Mouse (Mus musculus): ENCODE data around the gene Crtac1.

The Crtac1 gene

DNA sequence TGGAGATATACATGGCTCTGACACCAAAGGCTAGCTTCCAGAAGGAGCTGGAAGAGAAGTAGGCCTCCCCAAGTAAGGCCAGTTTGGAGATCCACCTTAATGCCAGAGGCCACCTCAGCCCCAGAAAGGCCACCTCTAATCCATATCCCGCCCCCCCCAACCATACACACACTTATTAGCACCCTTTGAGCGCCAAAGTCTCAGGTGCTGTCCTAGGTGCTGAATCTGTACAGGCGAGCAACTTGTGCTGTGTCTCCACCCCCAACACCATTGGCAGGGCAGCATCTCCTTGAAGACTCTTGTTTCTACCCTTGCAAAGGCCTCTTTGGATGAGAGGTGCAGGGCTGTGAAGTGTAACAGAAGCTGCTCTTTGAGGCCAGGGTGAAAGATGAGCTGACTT, 6.4 kb downstream of the Crtac1 start:
- DNase-seq (ENCODE audit: low read depth, low spot score) = peak; percentile 68

DNA sequence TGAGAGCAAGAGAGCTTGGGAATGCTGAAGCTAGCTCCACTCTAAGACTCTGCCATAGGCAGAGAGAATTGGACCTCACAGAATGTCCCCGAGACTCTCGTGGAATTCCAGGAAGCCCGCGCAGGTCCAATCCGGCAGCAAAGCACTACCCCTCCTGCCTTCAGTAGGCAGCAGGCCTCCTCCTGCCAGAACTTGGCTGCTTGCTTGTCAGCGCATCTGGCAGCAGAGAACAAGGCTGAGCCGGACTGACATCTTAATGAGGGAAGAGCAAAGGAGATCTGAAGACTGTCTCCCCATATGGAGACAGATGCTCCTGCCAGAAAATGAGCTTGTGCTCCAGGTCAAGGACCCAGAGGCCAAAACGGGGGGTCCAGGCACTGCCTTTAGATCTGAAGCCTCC, 16.5 kb downstream of the Crtac1 start:
- no peak for DNase-seq (ENCODE audit: low read depth, low spot score)

DNA sequence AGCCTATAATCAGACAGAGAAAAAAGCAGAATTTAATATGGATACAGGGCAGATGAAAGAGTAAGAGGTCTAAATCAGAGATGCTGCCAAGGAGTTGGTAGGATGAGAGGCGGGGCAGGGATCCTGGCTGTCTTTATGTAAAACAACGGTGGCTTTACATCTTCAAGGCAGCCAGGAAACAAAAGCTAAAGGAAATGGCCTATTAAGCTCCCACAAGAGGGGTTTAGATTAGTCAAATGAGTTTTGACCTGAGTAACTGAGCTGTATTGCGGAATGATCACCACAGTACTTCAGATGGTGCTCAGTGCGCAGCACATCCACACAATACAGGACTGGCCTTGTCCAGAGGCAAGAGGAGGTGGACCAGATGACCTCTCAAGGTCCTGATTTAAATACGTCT, 21.7 kb downstream of the Crtac1 start:
- DNase-seq (ENCODE audit: low read depth, low spot score) = peak; percentile 95

DNA sequence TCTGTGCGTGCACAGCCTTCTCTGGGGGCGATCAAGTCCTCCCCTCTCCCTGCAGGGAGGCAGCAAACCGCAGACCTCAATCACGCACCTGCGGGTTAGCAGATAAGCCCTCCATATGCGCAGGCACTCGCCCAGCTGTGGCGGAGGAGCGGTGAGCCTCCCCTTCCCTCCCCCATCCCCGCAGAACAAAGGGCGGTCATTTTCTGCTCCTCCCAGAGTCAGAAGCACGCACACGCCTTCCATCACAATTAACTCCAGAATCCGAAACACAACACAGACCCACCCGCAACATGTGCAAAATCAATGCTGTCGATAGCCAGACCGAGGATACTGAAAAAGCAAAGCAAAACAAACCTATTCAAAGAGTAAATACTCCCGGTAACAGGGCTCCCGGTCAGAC, 22.4 kb downstream of the Crtac1 start:
- peak; percentile 74 for DNase-seq (ENCODE audit: low read depth, low spot score)

- no peak for DNase-seq (ENCODE audit: low read depth, low spot score)
Observed at GRCm38 (mm10) chr19:42404364-42404763, 27.2 kb downstream of the Crtac1 start.

DNA sequence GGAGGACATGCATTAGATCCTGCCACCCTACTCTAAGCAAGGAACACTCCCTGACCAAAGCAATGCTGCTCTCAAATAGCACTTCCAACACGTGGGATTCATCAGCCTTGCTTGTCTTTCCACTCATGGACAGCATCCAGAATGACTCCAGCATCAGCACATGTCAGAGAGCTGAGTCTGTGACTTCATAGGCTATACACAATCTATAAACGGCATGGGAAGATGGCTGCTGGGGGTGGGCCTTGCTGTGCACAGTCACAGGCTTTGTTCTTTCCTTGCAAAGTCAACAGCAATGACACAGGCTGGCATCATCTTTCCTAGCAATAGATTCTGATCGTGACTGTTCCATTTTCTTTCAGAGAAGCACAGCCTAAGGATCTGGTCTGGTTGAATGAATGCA, 31.6 kb downstream of the Crtac1 start:
- no peak for DNase-seq (ENCODE audit: low read depth, low spot score)

DNA sequence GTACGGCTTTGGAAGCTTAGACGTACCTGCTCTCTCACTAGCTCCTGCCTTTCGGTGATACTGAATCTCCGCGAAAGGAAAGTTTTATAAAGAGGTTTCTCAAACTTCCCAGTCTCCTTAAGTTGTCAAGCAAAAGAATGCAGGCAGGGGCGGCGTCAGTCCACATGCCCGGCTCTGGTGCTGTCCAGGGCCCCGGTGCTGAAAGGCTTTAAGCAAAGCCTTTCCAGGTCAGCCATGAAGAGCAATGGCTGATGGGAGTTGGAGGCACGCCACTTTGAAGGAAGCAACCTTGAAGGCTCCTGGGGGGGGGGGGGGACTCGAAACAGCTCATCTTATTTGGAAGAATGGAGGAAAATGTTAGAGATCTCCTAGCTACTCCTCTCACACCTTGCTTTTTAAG, 34.3 kb downstream of the Crtac1 start:
- no peak for DNase-seq (ENCODE audit: low read depth, low spot score)

GRCm38 (mm10) chr19:42394848-42395534, 36.6 kb downstream of the Crtac1 start:
- no peak for DNase-seq (ENCODE audit: low read depth, low spot score)

DNA sequence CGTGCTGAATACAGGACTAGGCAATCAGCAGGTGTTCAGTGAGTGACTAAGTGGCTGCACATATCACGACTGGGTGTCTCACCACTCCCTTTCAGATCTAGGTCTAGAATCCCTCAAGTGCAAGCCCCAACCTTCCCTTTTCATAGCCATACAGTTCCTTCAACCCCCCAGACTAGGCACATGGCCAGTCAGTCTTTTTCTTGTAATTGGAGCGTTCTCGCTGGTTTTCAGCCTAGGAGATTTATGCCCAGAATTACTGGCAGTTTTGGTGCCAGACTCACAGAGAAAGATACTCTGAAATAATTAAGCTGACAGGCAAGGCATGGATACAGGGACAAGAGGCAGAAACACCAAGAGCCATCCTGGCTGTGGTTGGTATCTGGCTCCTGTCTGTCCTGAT, 37.7 kb downstream of the Crtac1 start:
- DNase-seq (ENCODE audit: low read depth, low spot score) = no peak

DNA sequence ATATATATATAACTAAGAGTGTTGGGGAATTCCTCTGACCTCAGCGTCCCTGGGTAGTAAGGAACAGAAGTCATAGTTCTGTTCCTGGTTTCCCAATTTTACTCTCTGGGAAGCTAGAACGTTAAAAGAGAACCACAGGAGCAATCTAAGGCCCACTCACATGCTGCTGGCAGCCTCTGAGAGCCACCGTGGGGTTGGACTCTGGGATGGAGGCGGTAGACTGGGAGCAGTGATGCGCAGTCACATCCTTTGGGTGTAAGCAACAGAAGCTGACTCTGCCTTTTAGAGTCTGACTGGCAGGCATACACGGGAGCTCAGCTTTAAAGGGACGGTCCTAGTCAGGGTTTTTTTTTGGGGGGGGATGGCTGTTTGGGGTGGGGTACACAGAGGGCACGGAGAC, 39.5 kb downstream of the Crtac1 start:
- no peak for DNase-seq (ENCODE audit: low read depth, low spot score)

DNA sequence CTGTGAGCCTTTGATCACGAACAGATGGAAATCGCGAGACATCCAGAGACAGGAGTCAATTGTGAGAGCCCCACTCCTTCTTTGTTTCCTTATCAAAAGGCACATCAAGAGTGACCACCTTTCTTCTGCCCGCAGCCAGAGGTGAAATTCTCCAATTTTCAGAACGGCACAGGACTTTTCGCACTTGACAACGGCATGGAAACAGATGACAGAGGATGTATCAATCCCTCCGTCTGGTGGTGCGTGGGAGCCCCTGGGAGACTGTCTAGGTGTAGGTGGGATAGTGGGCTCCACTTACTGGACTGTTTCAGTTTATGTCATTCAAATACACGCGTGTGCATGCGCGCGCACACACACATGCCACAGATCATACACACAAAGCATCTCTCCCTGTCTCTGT, 42.0 kb downstream of the Crtac1 start:
- no peak for DNase-seq (ENCODE audit: low read depth, low spot score)

- peak; percentile 94 for DNase-seq (ENCODE audit: low read depth, low spot score)
Observed at GRCm38 (mm10) chr19:42384981-42385598, 46.5 kb downstream of the Crtac1 start.

DNA sequence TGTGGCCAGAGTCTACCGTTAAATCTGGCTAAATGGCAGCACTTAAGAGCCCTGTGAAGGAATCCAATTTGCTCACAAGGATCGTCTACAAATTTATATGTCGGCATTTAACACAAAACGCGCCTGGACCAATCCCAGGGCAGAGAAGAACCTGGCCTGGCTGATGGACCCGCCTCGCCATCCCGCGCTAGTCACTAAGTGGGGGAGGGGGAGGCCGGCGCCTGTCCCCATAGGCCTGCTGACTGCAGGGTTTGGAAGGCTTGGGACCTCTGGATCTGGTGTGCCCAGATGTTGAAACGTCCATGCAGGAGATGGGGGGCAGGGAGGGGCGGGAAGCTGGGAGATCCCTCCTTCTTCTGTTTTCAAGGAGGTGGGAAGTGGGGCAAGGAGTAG, 50.6 kb downstream of the Crtac1 start:
- DNase-seq (ENCODE audit: low read depth, low spot score) = peak; percentile 39

DNA sequence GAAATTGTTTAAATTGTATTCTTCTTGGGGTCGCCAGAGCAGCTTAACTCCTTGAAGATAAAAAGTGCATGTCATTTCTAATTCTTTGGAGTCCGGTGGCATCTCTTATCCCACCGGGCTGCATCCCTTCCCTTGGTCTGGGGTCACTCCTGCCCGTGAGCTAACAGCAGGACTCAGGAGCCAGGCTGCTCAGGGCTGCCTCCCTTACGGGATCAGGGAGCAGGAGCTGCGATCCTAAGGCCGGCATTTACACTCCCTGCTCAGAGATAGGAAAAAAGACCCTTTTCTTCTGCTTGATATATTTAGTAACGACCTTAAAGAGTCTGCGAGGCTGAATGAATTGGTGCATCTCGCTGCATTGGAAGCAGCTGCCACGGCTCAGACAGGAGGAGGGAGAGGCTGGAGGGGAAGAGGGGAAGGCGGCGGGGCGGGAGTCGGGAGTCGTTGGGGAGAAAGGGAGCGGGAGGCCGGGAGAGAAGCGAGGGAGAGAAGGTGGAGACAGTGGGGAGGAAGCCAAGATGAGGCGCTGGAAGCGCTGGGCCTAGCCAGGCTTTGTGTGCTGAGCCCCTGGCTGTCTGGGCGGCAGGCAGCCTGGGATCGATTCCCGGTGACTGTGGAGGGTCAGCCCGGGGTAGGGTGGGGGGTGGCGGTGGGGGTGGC, 51.1 kb downstream of the Crtac1 start:
- DNase-seq (ENCODE audit: low read depth, low spot score) = no peak

GRCm38 (mm10) chr19:42379798-42380197, 51.8 kb downstream of the Crtac1 start:
- peak; percentile 38 for DNase-seq (ENCODE audit: low read depth, low spot score)

DNA sequence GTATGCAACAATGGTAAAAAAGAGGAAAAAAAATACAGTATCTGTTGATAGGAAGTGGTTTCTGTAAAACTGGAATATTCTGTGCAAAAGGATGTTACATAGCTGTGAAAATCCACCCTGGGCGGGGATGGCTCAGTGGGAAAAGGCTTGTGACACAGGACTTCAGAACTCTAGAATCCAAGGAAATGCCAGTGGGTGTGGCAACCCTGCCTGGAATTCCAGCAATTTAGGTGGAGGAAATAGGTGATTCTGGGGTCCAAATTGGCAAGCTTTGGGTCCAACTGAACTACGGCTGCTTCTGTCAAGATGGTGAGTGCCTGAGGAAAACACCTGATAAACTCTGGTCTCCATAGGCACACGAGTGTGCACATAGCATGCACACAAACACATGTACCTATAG, 54.4 kb downstream of the Crtac1 start:
- DNase-seq (ENCODE audit: low read depth, low spot score) = peak; percentile 76

DNA sequence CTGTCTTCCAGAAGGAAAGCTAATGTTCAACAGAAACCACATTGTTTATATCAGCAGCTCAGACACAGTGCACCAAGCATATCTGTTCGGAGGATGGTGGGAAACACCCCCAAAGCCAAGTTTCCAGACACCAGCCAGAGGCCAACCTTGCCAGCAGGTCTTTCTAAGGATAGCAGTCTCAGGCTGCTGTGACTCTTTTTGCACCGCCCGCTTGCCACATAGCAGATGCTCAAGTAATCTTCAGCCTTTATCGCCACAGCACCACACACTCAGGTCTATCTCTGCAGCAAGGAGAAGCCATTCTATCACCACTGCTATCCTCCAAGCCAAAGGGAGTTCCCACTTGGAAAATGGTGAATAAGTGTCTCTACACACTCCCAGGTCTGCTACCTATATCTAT, 68.0 kb downstream of the Crtac1 start:
- no peak for DNase-seq (ENCODE audit: low read depth, low spot score)

- DNase-seq (ENCODE audit: low read depth, low spot score) = peak; percentile 89
Observed at GRCm38 (mm10) chr19:42358406-42358805, 73.2 kb downstream of the Crtac1 start.

DNA sequence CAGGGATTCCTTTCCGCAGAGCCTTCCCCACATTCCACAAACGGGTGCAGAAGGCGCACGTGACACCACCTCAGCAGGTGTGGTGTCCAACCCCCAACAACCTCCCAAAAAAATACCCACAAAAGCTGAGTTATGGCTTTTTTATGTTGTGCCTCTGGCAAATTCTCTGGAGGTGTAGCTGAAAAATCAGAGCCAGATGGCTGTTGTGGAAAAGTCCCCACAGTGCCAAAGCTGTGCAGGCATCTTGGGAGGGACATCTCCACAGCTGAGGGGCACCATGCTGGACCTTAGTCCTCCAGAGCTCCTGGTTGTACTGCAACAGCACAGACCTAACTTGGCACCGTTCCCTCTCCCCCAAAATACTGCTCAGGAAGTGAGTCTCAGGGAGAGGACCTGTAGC, 74.7 kb downstream of the Crtac1 start:
- DNase-seq (ENCODE audit: low read depth, low spot score) = no peak

DNA sequence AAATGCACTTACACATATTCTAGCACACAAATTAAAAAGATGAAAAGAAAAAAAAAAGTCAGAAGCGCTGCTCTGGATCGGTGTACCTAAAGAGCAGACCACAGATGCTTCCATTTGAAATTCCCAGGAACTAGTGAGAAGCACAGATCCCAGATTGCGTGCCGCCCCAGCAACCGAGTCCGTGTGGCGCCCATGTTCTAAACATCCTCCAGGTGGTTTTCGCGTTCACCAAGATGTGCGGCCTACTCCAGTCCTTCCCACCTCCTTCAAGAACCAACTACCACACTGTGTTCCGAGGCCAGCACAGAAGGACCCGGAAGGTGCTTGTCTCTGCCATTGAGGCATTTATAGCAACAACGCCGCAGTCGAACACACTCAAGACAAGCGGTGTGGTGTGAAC, 76.1 kb downstream of the Crtac1 start:
- no peak for DNase-seq (ENCODE audit: low read depth, low spot score)

DNA sequence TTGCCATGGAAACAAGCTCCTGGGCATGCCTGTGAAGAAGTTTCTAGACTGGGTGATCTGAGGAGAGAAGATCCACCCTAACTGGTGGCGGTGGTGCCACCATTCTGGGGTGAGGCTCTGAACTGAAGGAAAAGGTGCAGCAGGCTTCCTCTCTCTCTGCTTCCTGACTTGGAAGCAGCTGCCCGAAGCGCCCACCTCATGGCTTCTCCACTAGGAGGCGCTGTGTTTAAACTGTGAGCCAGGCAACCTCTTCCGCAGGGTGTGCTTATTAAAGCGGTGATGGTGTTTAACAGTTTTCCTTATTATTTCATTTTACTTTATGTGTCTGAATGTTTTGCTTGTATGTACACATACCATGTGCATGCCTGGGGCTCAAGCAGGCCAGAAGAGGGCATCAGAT, 90.4 kb downstream of the Crtac1 start:
- peak; percentile 72 for DNase-seq (ENCODE audit: low read depth, low spot score)

GRCm38 (mm10) chr19:42332081-42332736, 99.4 kb downstream of the Crtac1 start:
- DNase-seq (ENCODE audit: low read depth, low spot score) = no peak

GRCm38 (mm10) chr19:42331446-42331845, 100.1 kb downstream of the Crtac1 start:
- no peak for DNase-seq (ENCODE audit: low read depth, low spot score)

All from ES-CJ7 (cell line).